Mouse (Mus musculus): ENCODE measurements around the gene Cd2bp2.
A peak's percentile ranks its signal among the peaks of the same experiment; 100 is the strongest.

Gene Cd2bp2

GRCm38 (mm10) chr7:127214981-127215871, 19.4 kb upstream of the Cd2bp2 start:
- TF ChIP-seq CTCF (conservative IDR thresholded peaks at IDR 0.05; ENCODE audit: low read length) (peak; percentile 63), NANOG (IDR thresholded peaks at IDR 0.05; ENCODE audit: borderline replicate concordance, low read length) (no peak; the same call in 1 of the 2 replicates)
- Histone ChIP-seq H3K36me3 (ENCODE audit: insufficient read depth, low read length) (peaks cover 37% of the 10 kb centered on the region), H3K9me3 (ENCODE audit: low read length) (no peaks in the 10 kb centered on the region), H3K4me1 (replicated peaks; ENCODE audit: low read depth, low read length) (peaks cover 97% of the 10 kb centered on the region), H3K27me3 (ENCODE audit: insufficient read depth, low read length) (no peaks in the 10 kb centered on the region), H3K4me3 (replicated peaks; ENCODE audit: low read length) (peak overlapping the region; percentile 79)

- TF ChIP-seq NANOG (IDR thresholded peaks at IDR 0.05; ENCODE audit: borderline replicate concordance, low read length) (no peak), POU5F1 (IDR thresholded peaks at IDR 0.05; ENCODE audit: borderline replicate concordance, low read length) (no peak), CTCF (conservative IDR thresholded peaks at IDR 0.05; ENCODE audit: low read length) (no peak)
- Histone ChIP-seq H3K9me3 (ENCODE audit: low read length) (no peaks in the 10 kb centered on the region), H3K36me3 (ENCODE audit: insufficient read depth, low read length) (peaks cover 37% of the 10 kb centered on the region), H3K27me3 (ENCODE audit: insufficient read depth, low read length) (no peaks in the 10 kb centered on the region), H3K4me1 (replicated peaks; ENCODE audit: low read depth, low read length) (peaks cover 97% of the 10 kb centered on the region), H3K4me3 (replicated peaks; ENCODE audit: low read length) (peak overlapping the region; percentile 79)
Observed at GRCm38 (mm10) chr7:127214521-127214920, 18.7 kb upstream of the Cd2bp2 start.

- peaks cover 37% of the 10 kb centered on the region for H3K36me3 ChIP-seq (ENCODE audit: insufficient read depth, low read length)
- H3K9me3 ChIP-seq (ENCODE audit: low read length): no peaks in the 10 kb centered on the region
- H3K27me3 ChIP-seq (ENCODE audit: insufficient read depth, low read length): no peaks in the 10 kb centered on the region
- peaks cover 96% of the 10 kb centered on the region for H3K4me1 ChIP-seq (replicated peaks; ENCODE audit: low read depth, low read length)
- peak overlapping the region; percentile 79 for H3K4me3 ChIP-seq (replicated peaks; ENCODE audit: low read length)
- TF ChIP-seq POU5F1 (IDR thresholded peaks at IDR 0.05; ENCODE audit: borderline replicate concordance, low read length) (no peak), CTCF (conservative IDR thresholded peaks at IDR 0.05; ENCODE audit: low read length) (no peak; the same call in 1 of the 2 replicates), NANOG (IDR thresholded peaks at IDR 0.05; ENCODE audit: borderline replicate concordance, low read length) (no peak)
Observed at GRCm38 (mm10) chr7:127213930-127214329, 18.1 kb upstream of the Cd2bp2 start.

- H3K27me3 ChIP-seq (ENCODE audit: insufficient read depth, low read length): no peaks in the 10 kb centered on the region
- H3K4me1 ChIP-seq (replicated peaks; ENCODE audit: low read depth, low read length): peaks cover 91% of the 10 kb centered on the region
- no peaks in the 10 kb centered on the region for H3K9me3 ChIP-seq (ENCODE audit: low read length)
- TF ChIP-seq POU5F1 (IDR thresholded peaks at IDR 0.05; ENCODE audit: borderline replicate concordance, low read length): no peak
- TF ChIP-seq CTCF (conservative IDR thresholded peaks at IDR 0.05; ENCODE audit: low read length): peak; percentile 77
- H3K4me3 ChIP-seq (replicated peaks; ENCODE audit: low read length): peak overlapping the region; percentile 79
- peaks cover 37% of the 10 kb centered on the region for H3K36me3 ChIP-seq (ENCODE audit: insufficient read depth, low read length)
Observed at GRCm38 (mm10) chr7:127213485-127213884, 17.6 kb upstream of the Cd2bp2 start.

GRCm38 (mm10) chr7:127212432-127213250, 16.8 kb upstream of the Cd2bp2 start:
- no peaks in the 10 kb centered on the region for H3K9me3 ChIP-seq (ENCODE audit: low read length)
- peak overlapping the region; percentile 79 for H3K4me3 ChIP-seq (replicated peaks; ENCODE audit: low read length)
- H3K4me1 ChIP-seq (replicated peaks; ENCODE audit: low read depth, low read length): peaks cover 83% of the 10 kb centered on the region
- peak; percentile 50; the same call in 1 of the 2 replicates for TF ChIP-seq NANOG (IDR thresholded peaks at IDR 0.05; ENCODE audit: borderline replicate concordance, low read length)
- no peak for TF ChIP-seq POU5F1 (IDR thresholded peaks at IDR 0.05; ENCODE audit: borderline replicate concordance, low read length)
- H3K27me3 ChIP-seq (ENCODE audit: insufficient read depth, low read length): no peaks in the 10 kb centered on the region
- peaks cover 37% of the 10 kb centered on the region for H3K36me3 ChIP-seq (ENCODE audit: insufficient read depth, low read length)

- Histone ChIP-seq H3K4me3 (replicated peaks; ENCODE audit: low read length) (peak overlapping the region; percentile 79; the same call in 1 of the 2 replicates), H3K9me3 (ENCODE audit: low read length) (no peaks in the 10 kb centered on the region)
- TF ChIP-seq CTCF (conservative IDR thresholded peaks at IDR 0.05; ENCODE audit: low read length): no peak
- TF ChIP-seq NANOG (IDR thresholded peaks at IDR 0.05; ENCODE audit: borderline replicate concordance, low read length): no peak
- TF ChIP-seq POU5F1 (IDR thresholded peaks at IDR 0.05; ENCODE audit: borderline replicate concordance, low read length): no peak
Observed at GRCm38 (mm10) chr7:127211014-127211745, 15.3 kb upstream of the Cd2bp2 start.

GRCm38 (mm10) chr7:127210266-127210665, 14.4 kb upstream of the Cd2bp2 start:
- no peak for TF ChIP-seq CTCF (conservative IDR thresholded peaks at IDR 0.05; ENCODE audit: low read length)
- no peak for TF ChIP-seq NANOG (IDR thresholded peaks at IDR 0.05; ENCODE audit: borderline replicate concordance, low read length)
- TF ChIP-seq POU5F1 (IDR thresholded peaks at IDR 0.05; ENCODE audit: borderline replicate concordance, low read length): no peak
- peaks cover 33% of the 10 kb centered on the region for H3K36me3 ChIP-seq (ENCODE audit: insufficient read depth, low read length)

More at GRCm38 (mm10) chr7:127211014-127211745, 15.3 kb upstream of the Cd2bp2 start:
- H3K4me1 ChIP-seq (replicated peaks; ENCODE audit: low read depth, low read length): peaks cover 81% of the 10 kb centered on the region
- H3K36me3 ChIP-seq (ENCODE audit: insufficient read depth, low read length): peaks cover 33% of the 10 kb centered on the region
- H3K27me3 ChIP-seq (ENCODE audit: insufficient read depth, low read length): no peaks in the 10 kb centered on the region

GRCm38 (mm10) chr7:127209851-127210250, 14.0 kb upstream of the Cd2bp2 start:
- no peaks in the 10 kb centered on the region for H3K27me3 ChIP-seq (ENCODE audit: insufficient read depth, low read length)

More at GRCm38 (mm10) chr7:127210266-127210665, 14.4 kb upstream of the Cd2bp2 start:
- Histone ChIP-seq H3K4me3 (replicated peaks; ENCODE audit: low read length) (peak overlapping the region; percentile 37; the same call in 1 of the 2 replicates), H3K4me1 (replicated peaks; ENCODE audit: low read depth, low read length) (peaks cover 81% of the 10 kb centered on the region), H3K27me3 (ENCODE audit: insufficient read depth, low read length) (no peaks in the 10 kb centered on the region), H3K9me3 (ENCODE audit: low read length) (no peaks in the 10 kb centered on the region)

More at GRCm38 (mm10) chr7:127209851-127210250, 14.0 kb upstream of the Cd2bp2 start:
- Histone ChIP-seq H3K36me3 (ENCODE audit: insufficient read depth, low read length) (peaks cover 33% of the 10 kb centered on the region), H3K9me3 (ENCODE audit: low read length) (no peaks in the 10 kb centered on the region), H3K4me1 (replicated peaks; ENCODE audit: low read depth, low read length) (peaks cover 82% of the 10 kb centered on the region), H3K4me3 (replicated peaks; ENCODE audit: low read length) (peak overlapping the region; percentile 77)
- no peak for TF ChIP-seq CTCF (conservative IDR thresholded peaks at IDR 0.05; ENCODE audit: low read length)
- no peak for TF ChIP-seq POU5F1 (IDR thresholded peaks at IDR 0.05; ENCODE audit: borderline replicate concordance, low read length)
- no peak for TF ChIP-seq NANOG (IDR thresholded peaks at IDR 0.05; ENCODE audit: borderline replicate concordance, low read length)
